Mouse (Mus musculus) bone marrow, adult 2 months (tissue): Measurements from ENCODE around the gene Cab39l. TPM values are rescaled to one million over a fixed set of nuclear protein-coding genes. Genes with fewer than 3 reads are reported as not detected.

Source experiments
- H3K27ac ChIP-seq: fragments of 200-500 bp; 2 replicates; pipeline ENCODE4 v1.5.1; 2012; ENCODE audit warnings: low read depth, mild to moderate bottlenecking, control low read depth, inconsistent platforms, low read length; ENCODE audit not compliant: control insufficient read depth, poor library complexity, insufficient read depth
- H3K4me1 ChIP-seq: fragments of 200-500 bp; 2 replicates; pipeline ENCODE4 v1.6.1; 2011; ENCODE audit warnings: low read length; ENCODE audit not compliant: control insufficient read depth, insufficient read depth
- H3K4me3 ChIP-seq: fragments of 200-500 bp; replicated peaks from 2 replicates; pipeline ENCODE3; 2011; ENCODE audit warnings: mild to moderate bottlenecking, low read depth, low read length, control low read depth; ENCODE audit not compliant: control insufficient read depth
- CTCF ChIP-seq: fragments of 200-500 bp; IDR thresholded peaks from 2 replicates; pipeline ENCODE4 v1.5.1; 2011; ENCODE audit warnings: low read length, control low read depth; ENCODE audit not compliant: control insufficient read depth, insufficient read depth
- POLR2A ChIP-seq: fragments of 200-500 bp; IDR thresholded peaks from 2 replicates; pipeline ENCODE4 v1.6.1; 2011; ENCODE audit warnings: low read depth, mild to moderate bottlenecking, control low read depth, low read length, borderline replicate concordance; ENCODE audit not compliant: control insufficient read depth
- WGBS: fragments of 180-500 bp; shearing (Covaris S2); methylation state at CpG from one replicate; pipeline ENCODE4 v1.1.7; 2018; 5-methylcytosine and 5-hydroxymethylcytosine counted together
- polyA plus RNA-seq: library from polyadenylated mRNA; stranded (reverse); fragments of >200 nt; gene quantifications from 2 replicates; pipeline ENCODE4 v1.2.4, GENCODE M21; 2011; ENCODE audit warnings: low replicate concordance; ENCODE audit not compliant: missing spikeins, insufficient read depth, insufficient read length

The Cab39l gene
- polyA plus RNA-seq, 1 experiment, result 11.7 TPM

DNA sequence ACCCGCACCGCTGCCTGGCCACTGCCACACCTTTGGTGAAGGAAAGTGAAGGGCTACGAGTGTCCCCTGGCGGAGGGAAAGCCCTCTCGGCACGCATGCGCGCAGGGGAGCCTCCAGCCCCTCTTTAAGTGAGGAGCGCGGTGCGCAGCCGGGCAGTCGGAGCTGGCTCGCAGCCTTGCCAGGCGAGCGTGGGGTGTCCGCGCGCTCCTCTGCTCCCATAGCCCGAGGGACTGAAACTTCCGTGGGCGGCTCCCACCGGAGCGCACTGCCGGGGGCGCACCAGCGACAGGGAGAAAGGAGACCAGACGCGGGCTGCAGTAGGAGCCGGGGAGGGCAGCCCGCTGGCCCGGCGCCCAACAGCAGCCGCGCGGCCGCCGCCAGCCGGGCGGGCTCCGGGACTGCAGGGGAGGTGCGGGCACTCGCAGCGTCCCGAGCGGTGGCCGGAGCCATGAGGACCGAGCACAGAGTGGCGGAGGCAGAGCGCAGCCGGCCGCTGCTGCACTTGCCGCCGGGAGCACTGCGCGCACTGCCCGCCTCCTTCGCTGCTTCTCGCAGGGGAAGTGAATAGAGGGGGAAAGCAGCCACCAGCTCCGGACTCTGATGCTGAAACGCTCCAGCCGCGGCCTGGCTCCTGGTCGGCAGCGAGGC, 184.5 kb downstream of the Cab39l start, which contains the start of gene Shisa2:
Gene Shisa2, plus strand, starts transcription at position 151 of the 648 bp plus-strand sequence.
- Histone ChIP-seq H3K27ac (peak within 1 kb of the TSS; percentile 7; the same call in 1 of the 2 replicates), H3K4me3 (peak within 1 kb of the TSS; percentile 6), H3K4me1 (no peaks in the 10 kb centered on the region)
- no peak; the same call in 1 of the 2 replicates for TF ChIP-seq CTCF
- TF ChIP-seq POLR2A, result no peak
- 1% methylated on average over 65 of the region's 65 CpGs for WGBS

DNA sequence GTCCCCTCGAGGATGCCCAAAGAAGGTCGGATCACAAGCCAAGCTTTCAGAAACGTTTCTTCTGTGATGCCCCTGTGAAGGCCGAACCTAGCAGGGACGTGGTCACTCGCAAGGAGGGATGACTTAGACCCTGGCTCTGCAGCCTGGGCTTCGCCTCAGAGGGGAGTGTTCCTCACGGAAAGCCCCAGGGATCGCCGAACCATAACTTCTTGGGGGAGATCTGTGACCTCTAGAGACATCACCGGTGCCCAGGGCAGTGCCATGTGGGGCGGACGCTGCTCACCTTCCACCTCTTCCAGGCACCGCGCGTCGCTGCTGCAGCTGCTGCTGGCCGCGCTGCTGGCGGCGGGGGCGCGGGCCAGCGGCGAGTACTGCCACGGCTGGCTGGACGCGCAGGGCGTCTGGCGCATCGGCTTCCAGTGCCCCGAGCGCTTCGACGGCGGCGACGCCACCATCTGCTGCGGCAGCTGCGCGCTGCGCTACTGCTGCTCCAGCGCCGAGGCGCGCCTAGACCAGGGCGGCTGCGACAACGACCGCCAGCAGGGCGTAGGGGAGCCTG, 185.1 kb downstream of the Cab39l start:
- peak overlapping the region; percentile 3 for H3K4me3 ChIP-seq
- WGBS, result 1% methylated on average over 51 of the region's 51 CpGs
- TF ChIP-seq POLR2A (no peak), CTCF (no peak)

DNA sequence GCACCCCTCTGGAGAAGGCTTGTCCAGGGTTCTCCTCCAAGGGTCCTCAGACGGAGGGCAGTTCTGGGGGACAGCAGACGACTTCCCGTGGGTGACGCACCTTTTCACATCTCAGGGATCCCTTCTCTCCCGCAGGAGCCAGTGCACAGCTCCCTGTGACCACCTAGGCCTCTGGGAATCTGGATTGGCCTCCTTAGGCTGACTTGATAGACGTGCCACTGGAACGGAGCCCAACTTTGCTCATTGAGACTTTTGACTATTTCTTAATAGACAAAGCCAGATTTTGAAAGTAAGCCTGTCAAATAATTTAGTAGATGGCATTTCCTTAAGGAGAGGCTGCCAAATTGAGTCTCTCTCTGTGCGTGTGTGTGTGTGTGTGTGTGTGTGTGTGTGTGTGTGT, 185.9 kb downstream of the Cab39l start:
- Histone ChIP-seq H3K4me1 (no peaks in the 10 kb centered on the region), H3K27ac (no peak overlapping the region), H3K4me3 (no peak overlapping the region)
- WGBS, result 58% methylated on average over 8 of the region's 8 CpGs
- no peak for TF ChIP-seq CTCF
- TF ChIP-seq POLR2A, result no peak

More for the DNA sequence above, 185.1 kb downstream of the Cab39l start:
- H3K4me1 ChIP-seq, result no peaks in the 10 kb centered on the region
- H3K27ac ChIP-seq, result no peak overlapping the region

DNA sequence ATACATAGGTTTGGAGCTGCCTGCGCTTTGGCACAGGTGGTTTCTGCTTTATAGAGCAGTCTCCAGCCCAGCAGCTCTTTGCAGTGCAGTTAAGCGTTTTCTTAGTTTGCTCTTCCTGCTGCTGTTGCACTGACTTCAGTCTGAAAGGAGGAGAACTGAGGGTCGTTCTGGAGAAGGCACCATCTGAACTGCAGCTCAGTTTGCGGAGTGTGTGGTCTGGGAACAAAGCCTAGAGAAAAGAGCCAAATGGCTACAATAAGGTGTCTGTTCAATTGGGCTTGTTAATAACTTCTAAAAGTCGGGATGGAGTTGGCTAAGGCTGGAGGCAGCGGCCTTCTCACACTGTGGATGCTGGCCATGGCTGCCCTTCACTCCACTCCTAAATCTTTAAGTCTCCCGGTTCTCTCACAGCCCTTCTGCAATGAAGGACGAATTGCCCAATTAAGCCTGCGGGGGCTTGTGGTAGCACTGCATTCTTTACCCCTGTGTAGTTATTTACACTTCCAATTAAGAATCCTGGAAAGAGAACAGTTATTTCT, 186.4 kb downstream of the Cab39l start:
- no peak overlapping the region for H3K4me3 ChIP-seq
- 65% methylated on average over 9 of the region's 9 CpGs for WGBS
- no peak overlapping the region for H3K27ac ChIP-seq
- no peaks in the 10 kb centered on the region for H3K4me1 ChIP-seq
- TF ChIP-seq CTCF, result no peak
- no peak for TF ChIP-seq POLR2A

DNA sequence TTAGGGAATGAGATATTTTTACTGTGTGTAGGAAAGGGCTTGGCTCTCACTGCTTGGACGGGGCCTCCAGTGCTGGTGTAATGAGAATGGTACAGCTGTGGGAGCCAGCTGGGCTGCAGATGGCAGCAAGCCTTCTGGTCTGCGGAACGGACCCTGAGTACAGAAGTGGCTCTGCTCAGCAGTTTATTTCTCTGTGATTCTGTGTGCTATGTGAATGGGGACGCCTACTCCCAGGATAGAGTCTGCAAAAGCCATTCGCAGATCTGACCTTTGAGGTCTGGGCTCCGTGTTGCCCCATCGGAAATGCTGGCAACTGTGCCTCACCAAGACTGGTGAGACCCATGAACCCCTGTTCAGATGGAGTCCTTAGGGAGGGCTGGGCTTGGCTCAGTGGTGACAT, 187.1 kb downstream of the Cab39l start:
- Histone ChIP-seq H3K4me1 (no peaks in the 10 kb centered on the region), H3K27ac (no peak overlapping the region), H3K4me3 (no peak overlapping the region)
- WGBS, result 68% methylated on average over 7 of the region's 7 CpGs
- no peak for TF ChIP-seq POLR2A
- TF ChIP-seq CTCF, result no peak

DNA sequence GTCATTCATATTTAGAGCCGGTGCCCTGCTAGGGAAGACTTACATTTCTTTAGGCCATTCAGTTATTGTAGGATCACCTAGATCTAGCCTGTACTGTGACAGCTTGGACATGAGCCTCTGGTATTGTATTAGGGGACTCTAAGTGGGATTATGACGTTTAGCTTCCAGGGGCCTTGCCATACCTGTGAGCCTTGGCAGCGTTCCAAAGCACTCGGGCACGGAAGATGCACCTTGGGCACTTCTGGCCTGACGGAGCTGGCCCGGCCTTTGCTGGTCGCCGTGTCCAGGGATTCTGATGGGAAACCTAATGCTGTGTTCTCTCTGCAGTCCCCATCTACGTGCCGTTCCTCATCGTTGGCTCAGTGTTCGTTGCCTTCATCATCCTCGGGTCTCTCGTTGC, 188.5 kb downstream of the Cab39l start:
- Histone ChIP-seq H3K27ac (no peak overlapping the region), H3K4me1 (no peaks in the 10 kb centered on the region), H3K4me3 (no peak overlapping the region)
- TF ChIP-seq POLR2A (no peak), CTCF (no peak)
- WGBS, result 90% methylated on average over 15 of the region's 15 CpGs

DNA sequence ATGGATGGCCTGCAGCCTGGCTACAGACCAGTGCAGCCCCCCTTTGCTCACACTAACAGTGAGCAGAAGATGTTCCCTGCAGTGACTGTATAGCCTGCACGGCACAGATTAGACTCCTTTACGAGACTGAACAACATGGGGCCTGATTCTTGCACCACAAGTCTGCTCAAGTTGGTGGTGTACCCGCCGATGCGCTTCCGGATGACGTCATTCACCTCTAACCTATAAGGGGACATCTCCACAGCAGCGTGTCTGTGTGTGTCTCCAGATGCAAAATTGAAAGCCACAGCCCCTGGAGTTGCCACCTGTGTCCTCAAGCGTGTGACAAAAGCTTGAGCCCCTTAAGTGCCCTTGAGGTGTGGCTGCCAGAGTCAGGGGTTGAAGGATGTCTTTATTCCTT, 189.3 kb downstream of the Cab39l start:
- Histone ChIP-seq H3K27ac (no peak overlapping the region), H3K4me1 (no peaks in the 10 kb centered on the region), H3K4me3 (no peak overlapping the region)
- 89% methylated on average over 9 of the region's 9 CpGs for WGBS
- TF ChIP-seq CTCF, result no peak
- no peak for TF ChIP-seq POLR2A

DNA sequence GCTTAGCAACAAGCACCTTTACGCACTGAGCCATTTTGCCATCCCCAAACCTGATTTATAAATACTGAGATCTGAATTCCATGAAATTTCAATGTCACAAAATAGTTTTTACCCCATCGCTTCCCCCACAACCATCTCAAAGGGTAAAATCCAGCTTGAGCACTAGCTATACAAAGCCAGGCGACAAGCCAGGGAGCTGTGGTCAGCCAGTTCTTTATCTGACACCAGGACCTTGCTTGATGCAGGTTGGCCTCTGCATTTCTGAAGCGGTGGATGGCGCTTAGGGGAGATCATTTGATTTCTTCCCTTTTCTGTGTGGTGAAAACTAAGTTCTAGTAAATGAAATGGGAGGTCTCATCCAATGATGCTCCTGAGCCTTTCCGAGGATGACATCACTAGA, 191.3 kb downstream of the Cab39l start:
- Histone ChIP-seq H3K4me3 (no peak overlapping the region), H3K27ac (no peak overlapping the region), H3K4me1 (no peaks in the 10 kb centered on the region)
- WGBS, result 59% methylated on average over 6 of the region's 6 CpGs
- TF ChIP-seq CTCF, result no peak
- TF ChIP-seq POLR2A, result no peak
